Mouse (Mus musculus) c-Kit-negative CD71-positive TER-119-positive erythroid progenitor cells, embryonic 14.5 days (primary cell): ENCODE measurements around the gene Sgms1.

Experiments
- DNase-seq: peaks from one replicate; pipeline ENCODE4 v3.0.0-alpha.2; 2013; ENCODE audit warnings: low read depth, low spot score

The Sgms1 gene

GRCm38 (mm10) chr19:32356166-32356565 is 33.3 kb downstream of the Sgms1 start:
- no peak for DNase-seq

DNA sequence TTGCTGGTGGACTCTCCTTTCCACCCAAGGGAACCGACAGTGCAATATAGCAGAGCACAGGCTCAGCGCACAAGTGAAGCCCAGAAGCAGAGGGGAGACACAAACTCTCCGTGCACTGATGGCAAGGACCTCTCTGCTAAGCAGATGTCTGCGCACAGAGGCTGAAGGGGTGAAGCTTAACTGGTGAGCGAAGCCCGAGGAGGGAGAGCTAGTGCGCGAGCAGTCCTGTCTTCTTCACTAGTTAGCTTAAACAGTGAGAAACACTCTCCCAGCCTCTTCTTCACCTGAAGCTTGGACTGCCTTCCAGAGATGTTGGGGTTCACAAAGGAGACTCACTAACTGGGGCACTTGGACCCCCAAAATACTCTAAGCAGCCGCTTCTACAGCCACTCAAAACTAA is 36.1 kb downstream of the Sgms1 start:
- no peak for DNase-seq

- no peak for DNase-seq
Measured at GRCm38 (mm10) chr19:32348955-32349654, 40.4 kb downstream of the Sgms1 start.

DNA sequence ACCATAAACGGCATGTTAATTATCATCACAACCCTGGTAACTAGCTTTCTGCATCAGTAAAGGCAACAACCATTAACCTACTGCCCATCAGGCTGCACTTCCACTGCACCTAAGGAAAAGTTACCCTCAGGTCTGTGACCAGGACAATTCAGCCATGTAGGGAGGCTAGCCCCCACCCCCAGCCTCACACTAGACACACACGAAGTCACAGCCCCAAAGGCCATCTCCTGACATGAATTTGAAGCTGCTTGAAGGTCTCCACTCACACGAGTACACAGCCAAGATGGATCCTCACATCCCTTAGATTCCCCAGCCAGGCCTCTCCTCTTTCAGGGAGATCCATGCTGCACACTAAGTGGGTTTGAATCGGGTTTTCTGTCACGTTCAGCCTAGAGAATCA is 42.0 kb downstream of the Sgms1 start:
- no peak for DNase-seq

DNA sequence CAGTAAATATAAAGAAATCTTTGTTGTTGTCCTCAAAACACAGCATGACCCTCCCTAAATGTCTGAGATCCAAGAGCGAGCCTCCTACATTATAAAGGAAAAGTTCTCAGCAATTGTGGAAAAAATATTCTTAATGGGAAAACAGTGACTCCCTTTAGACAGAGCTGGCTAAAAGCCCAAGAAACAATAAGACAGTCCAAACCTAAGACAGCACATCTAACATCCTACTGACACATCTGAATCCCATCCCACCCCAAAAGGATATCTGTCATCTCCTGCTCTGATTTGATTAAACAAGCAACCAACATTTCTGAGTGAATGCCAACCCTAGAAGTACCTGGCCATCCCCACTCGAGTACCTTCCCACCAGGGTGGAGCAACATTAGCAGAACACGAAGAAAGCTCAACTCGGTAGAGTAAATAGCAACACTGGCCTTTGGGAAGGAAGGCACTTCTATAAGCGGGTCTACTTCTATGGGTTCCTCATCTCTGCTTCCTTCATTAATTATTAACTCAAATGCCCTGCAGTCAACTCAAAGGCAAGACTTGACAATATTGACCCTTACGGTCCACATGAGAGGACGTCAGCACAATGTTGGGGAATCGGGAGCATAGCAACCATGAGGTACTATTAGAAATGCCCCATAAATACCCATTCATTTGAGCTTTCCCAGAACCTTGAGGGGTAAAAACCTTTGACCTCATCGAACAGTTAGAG is 42.7 kb downstream of the Sgms1 start:
- no peak for DNase-seq

- no peak for DNase-seq
Measured at GRCm38 (mm10) chr19:32346176-32346575, 43.3 kb downstream of the Sgms1 start.

DNA sequence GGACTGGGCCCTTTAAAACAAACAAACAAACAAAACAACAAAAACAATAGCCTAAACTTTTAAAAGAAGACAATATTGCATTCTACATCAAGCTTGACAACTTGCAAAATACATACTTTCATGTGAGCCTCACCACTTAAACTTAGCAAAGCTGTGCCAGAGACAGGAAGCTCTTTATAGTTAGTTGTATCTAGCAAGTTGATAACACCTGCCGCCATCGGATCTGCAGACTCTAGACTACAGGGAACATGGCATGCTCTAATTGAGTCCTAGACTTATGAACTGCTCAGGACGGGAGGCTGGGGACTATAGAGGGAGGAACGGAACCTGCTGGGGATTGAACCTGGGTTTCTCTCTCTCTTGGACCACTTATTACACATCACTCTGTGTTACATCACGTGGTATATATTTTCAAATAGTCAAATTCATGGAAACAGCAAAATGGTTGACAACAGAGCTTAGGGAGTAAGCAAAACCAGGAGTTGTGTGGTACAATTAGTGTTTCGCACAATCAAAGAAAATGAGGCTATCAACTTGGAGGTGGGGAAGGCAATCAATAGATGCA is 44.3 kb downstream of the Sgms1 start:
- DNase-seq = no peak

DNA sequence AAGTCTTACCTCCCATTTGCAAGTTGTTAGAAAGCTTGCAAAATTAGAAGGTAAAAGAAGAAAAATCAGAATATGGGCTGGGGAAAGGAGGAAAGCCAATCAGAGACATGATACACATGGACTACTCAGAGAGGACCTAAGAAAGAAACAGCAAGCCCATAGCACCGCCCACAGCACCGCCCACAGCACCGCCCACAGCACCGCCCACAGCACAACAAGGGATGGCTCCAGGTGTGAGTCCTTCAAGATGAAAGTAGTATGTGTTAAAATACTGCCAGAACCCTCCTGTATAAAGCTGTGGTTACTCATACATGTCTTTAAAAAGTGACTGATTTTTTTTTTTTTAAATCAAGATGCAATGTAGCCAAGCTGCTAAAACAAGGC is 44.8 kb downstream of the Sgms1 start:
- DNase-seq = no peak

GRCm38 (mm10) chr19:32343937-32344737 is 45.4 kb downstream of the Sgms1 start:
- DNase-seq = no peak

GRCm38 (mm10) chr19:32342436-32342835 is 47.1 kb downstream of the Sgms1 start:
- no peak for DNase-seq

DNA sequence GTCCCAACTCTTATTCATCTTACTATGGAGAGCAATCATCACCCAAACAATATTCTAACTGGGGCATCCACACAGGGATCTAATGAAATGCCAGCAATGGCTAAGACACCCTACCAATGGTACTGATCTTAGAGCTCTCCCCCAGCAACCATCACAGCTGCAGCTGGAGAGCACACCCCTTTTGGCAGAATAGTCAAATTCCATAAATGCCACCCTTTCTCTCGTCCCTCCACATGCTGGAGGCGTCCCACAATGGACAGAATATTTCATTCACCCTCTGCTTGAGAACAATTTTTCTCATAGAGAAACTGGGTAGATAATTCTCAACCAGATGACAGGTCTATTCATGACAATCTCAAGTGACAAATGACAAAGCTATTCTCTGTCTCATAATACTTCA is 48.4 kb downstream of the Sgms1 start:
- no peak for DNase-seq

DNA sequence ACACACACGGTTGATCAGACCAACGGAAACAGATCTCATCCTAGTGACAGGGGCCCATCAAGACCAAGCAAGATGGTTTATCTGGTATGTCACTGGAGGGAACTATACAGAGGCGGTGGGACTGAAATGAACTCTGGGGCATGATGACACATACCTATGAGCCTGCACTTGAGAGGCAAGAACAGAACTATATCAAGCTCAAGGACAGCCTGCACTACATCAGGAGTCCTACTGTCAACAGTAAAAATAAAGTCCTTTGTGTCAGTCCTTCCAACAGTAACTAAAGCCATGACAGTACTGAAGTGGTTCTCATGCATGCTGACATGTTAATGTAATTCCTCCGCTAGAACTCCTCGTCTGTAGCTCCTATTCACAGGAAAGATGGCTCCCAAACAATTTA is 49.3 kb downstream of the Sgms1 start:
- no peak for DNase-seq

- no peak for DNase-seq
Measured at GRCm38 (mm10) chr19:32337708-32338107, 51.8 kb downstream of the Sgms1 start.

DNA sequence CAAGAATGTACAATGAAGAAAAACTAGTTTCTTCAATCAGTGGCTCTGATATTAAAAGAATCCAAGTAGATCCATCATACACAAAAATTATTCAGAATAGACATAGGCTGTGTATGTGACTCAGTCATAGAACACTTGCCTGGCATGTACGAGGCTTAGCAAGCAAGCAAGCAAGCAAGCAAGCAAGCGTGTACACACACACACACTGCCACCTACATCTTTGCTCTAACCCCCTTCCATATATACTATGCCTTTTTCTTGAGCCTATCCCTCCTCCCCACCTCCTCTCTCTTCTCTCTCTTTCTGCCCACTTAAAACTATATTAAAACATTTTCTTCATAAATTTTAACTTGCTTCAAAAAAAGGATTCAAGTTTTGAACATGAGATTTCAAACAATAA is 54.8 kb downstream of the Sgms1 start:
- DNase-seq = no peak

DNA sequence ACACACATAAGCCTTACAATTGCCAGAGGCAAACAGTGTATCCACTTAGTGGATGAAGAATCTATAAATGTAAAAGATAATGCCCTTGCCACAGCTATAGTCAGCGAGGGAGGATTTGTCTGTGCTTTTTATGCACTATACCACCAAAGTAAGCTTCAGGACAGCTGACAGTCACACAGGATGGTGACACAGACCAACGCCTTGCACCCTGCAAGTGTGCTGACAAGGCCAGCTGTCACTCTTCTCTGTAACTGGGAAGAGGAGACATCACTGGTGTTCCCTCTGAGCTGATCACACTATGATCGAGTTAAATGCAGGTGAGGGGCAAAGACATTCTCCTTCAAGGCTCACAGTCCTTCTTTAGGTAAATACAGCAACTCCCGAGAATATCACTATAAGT is 56.0 kb downstream of the Sgms1 start:
- DNase-seq = no peak

DNA sequence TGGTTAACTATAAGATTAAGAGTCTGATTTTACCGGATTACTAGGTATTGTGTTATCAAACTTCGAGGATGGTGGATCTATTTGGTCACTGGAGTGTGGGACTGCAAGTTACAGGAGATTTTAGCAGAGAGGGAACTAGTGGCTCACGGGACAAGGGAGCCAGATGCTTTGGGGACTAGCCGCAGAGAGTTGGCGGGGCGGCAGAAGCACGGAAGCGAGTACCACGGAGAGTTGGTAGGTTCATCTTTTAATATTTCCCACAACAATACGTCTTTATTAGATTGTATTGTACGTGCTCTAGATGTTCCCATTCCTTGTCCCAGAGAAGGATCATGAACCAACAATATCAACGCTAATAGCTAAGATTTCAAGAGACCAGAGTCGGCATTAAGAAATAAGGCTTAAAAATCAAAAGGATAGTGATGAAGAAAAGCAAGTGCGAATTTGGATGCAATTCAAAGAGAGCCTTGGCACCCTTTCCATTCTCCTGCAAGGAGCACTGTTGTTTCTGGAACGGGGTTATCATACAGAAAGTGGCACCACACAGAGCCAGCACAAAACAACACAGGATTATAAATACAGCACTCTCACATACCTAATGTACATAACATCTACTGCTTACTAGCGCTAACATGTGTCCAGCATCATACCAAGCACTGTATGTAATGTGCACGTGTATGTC is 56.6 kb downstream of the Sgms1 start:
- no peak for DNase-seq

DNA sequence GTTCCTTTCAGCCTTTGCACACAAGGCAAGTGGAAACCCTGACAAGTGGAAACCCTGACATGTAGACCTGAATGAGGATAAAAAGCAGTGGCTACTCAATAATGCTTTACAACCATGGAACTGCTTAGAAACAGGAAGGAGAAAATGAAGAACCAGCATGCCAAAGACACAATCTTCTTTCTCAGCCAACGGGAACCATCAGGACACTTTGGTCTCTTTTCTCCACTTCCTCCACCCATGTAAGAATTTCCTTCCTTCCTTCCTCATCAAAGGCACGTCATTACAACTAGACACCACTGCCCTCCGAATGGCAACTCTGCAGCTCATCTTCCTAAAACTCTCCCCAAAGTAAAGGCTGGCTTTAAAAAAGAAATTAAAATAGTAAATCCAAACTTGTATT is 59.3 kb downstream of the Sgms1 start:
- no peak for DNase-seq

DNA sequence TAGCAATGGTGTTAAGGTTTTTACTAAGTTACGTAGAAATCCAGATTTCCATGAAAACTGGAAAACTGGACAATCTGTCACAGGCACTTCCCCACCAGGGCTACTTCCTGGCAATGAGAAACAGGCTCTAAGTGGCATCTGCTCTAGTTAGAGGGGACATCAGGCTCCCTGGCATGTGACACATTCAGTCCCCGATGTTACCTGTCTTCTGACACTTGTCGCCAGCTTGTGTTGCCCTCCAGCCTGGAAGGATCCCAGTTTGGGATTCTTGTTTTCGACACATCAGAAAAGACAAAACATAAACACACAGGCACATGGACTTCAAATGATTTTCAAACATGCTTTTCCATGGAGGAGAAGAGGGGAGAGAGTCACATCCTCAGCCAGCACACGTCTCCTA is 60.0 kb downstream of the Sgms1 start:
- DNase-seq = no peak

GRCm38 (mm10) chr19:32328089-32328828 is 61.3 kb downstream of the Sgms1 start:
- DNase-seq = no peak

- no peak for DNase-seq
Measured at GRCm38 (mm10) chr19:32326621-32327021, 62.9 kb downstream of the Sgms1 start.

- no peak for DNase-seq
Measured at GRCm38 (mm10) chr19:32326156-32326555, 63.4 kb downstream of the Sgms1 start.
